ENCODE assay signal across 10 mouse cellular contexts in the genomic region with DNA sequence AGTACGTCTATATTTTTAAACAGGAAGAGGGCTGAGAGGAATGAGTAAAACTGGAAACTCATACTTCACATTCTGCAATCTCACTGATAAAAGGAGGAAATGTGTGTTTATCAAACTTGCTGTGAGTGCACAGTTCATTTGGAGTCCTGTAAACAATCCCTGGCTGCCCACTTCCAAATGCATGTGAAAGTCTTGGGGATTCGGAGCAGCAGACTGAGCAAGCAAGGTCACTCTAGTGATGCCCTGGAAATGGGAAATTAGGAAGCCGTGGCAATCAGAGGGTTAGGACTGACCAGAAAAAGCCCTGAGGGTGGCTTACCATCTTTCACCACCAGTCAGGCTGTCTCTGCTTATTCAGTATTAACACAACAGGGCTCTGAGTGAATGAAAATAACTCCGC. TPM values are rescaled to one million over a fixed set of nuclear protein-coding genes. Genes with fewer than 3 reads are reported as not detected.
DNase-seq lines count a peak whose midpoint lies in the region; TF ChIP-seq lines count a peak whose summit lies in the region.
"Had no signal": no experiment of that assay in that cellular context is flagged by ENCODE, and none has a peak within 500 bp of the region (broad histone marks: within the 10 kb centered on the region; RNA-seq: fewer than 3 reads in every experiment).

No protein-coding gene starts in this region.

- H3K36me3 ChIP-seq in midbrain, embryonic 10.5 days = no peaks in the 10 kb centered on the region
- H3K36me3 ChIP-seq: limb, embryonic 13.5 days; stomach, embryonic 15.5 days had no signal

- peak; percentile 41; the same call in 1 of the 2 replicates for TF ChIP-seq CTCF in layer of hippocampus, adult 2 months (conservative IDR thresholded peaks at IDR 0.05)

- 68% methylated on average over 4 of the region's 4 CpGs for WGBS in midbrain, embryonic 10.5 days

- H3K9me3 ChIP-seq in midbrain, embryonic 10.5 days (replicated peaks) = no peaks in the 10 kb centered on the region
- H3K9me3 ChIP-seq: limb, embryonic 13.5 days; stomach, embryonic 15.5 days had no signal

- no peaks in the 10 kb centered on the region for H3K27me3 ChIP-seq in midbrain, embryonic 10.5 days (ENCODE audit: low read depth, poor library complexity, severe bottlenecking)
- H3K27me3 ChIP-seq: stomach, embryonic 15.5 days had no signal

- peaks cover 15% of the 10 kb centered on the region for H3K4me1 ChIP-seq in midbrain, embryonic 10.5 days

- DNase-seq in adrenal gland, adult (ENCODE audit: inconsistent age in 2 of 2, low spot score in 1 of 2) = peak; percentile 16 to 56
- DNase-seq in adrenal gland, adult 18-20 months (ENCODE audit: low spot score in 2 of 2) = no peak
- no peak for DNase-seq in layer of hippocampus, adult 2 months (ENCODE audit: low spot score in 2 of 2)
- DNase-seq in layer of hippocampus, adult 11-12 months (ENCODE audit: low spot score) = no peak
- peak; percentile 18 to 53 for DNase-seq in kidney, postnatal 25 days
- DNase-seq in lung, postnatal 4 days = peak; percentile 39 to 59
- no peak for DNase-seq in thymus, postnatal 10 days (ENCODE audit: low spot score in 2 of 2)
- no peak for DNase-seq in midbrain, embryonic 10.5 days (ENCODE audit: low spot score)

- H3K4me3 ChIP-seq in layer of hippocampus, adult 2 months = peak overlapping the region; percentile 17
- H3K4me3 ChIP-seq in midbrain, embryonic 10.5 days = no peak overlapping the region
- H3K4me3 ChIP-seq: limb, embryonic 13.5 days; stomach, embryonic 15.5 days had no signal

- no peak overlapping the region for H3K27ac ChIP-seq in layer of hippocampus, adult 2 months
- no peak overlapping the region for H3K27ac ChIP-seq in midbrain, embryonic 10.5 days (replicated peaks)
- H3K27ac ChIP-seq: limb, embryonic 13.5 days; stomach, embryonic 15.5 days had no signal

RNA-seq across cellular contexts. Expression of gene Dph6, which starts 30.1 kb away (rescaled TPM):
- 10 to 100 TPM; 12.6 to 17.6 TPM for total RNA-seq in adrenal gland, adult 18-20 months (2021)
- 10 to 100 TPM; 12.4 to 14.3 TPM for total RNA-seq in layer of hippocampus, adult 2 months (2021)
- 18.5 and 18.7 TPM in 2 replicates for polyA plus RNA-seq in midbrain, embryonic 10.5 days (2016; fragmentation: Nextera tagmentation; extraction: Ambion mirVana)

Comparison
In these comparisons a context has a peak if more than half of its experiments do, and no peak if none do; other contexts are left out.
1. DNase-seq: peak in adrenal gland, adult (2 of 2), kidney, postnatal 25 days (2 of 2) and lung, postnatal 4 days (2 of 2); none in adrenal gland, adult 18-20 months (0 of 2), layer of hippocampus, adult 2 months (0 of 2), layer of hippocampus, adult 11-12 months (single experiment), thymus, postnatal 10 days (0 of 2) and midbrain, embryonic 10.5 days (single experiment).